Comparison of ENCODE assay signal across 15 mouse cellular contexts in the genomic region with DNA sequence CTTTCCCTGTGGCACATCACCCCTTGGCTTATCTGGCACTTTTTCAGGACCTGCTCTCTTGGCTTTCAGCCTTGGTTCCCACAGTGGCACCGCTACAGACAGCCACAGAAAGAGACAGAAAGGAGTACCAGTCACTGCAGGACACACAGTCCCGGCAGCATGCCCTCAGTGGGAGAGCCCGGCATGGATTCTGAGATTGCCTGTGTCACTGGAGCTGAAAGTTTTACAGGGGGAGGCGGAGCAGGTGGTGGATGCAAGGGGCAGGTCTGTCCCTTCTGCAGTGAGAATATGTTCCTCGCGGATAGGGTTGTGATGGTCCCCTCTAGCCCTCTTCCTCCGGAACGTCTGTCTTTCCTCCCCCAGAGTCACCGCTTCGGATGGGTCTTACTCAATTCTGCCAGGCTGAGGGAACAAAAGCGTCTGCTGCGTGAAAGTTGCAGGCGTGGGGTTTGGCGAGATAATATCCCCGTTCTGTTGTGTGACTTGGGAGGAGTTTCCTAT.
A peak's percentile ranks its signal among the peaks of the same experiment; 100 is the strongest.
DNase-seq lines count a peak whose midpoint lies in the region; ATAC-seq and TF ChIP-seq lines count a peak whose summit lies in the region.
"Had no signal": no experiment of that assay in that cellular context is flagged by ENCODE, and none has a peak within 500 bp of the region (broad histone marks: within the 10 kb centered on the region; RNA-seq: fewer than 3 reads in every experiment).

No protein-coding gene starts in this region.

- 60% methylated on average over 15 of the region's 15 CpGs for WGBS in kidney, embryonic 16.5 days

- H3K4me2 ChIP-seq in kidney, embryonic 16.5 days (replicated peaks; ENCODE audit: low read depth, low read length) = no peak overlapping the region
- H3K4me2 ChIP-seq: embryonic facial prominence, embryonic 15.5 days; heart, embryonic 15.5 days had no signal

- no peaks in the 10 kb centered on the region for H3K36me3 ChIP-seq in E14TG2a.4 (ENCODE audit: insufficient read depth, low read length)
- no peaks in the 10 kb centered on the region for H3K36me3 ChIP-seq in kidney, embryonic 16.5 days (ENCODE audit: insufficient read depth, low read length)
- H3K36me3 ChIP-seq: embryonic facial prominence, embryonic 15.5 days; heart, embryonic 15.5 days had no signal

- H3K4me1 ChIP-seq in E14TG2a.4 (replicated peaks; ENCODE audit: low read depth, low read length) = 0 out of 2 replicates have a peak, but pooled peaks cover 6% of the 10 kb centered on the region
- H3K4me1 ChIP-seq in kidney, embryonic 16.5 days (ENCODE audit: insufficient read depth, low read length) = no peaks in the 10 kb centered on the region

- peak; percentile 52 to 77 for DNase-seq in adrenal gland, adult (ENCODE audit: inconsistent age in 2 of 2, low spot score in 1 of 2)
- DNase-seq in adrenal gland, adult 18-20 months (ENCODE audit: low spot score in 2 of 2) = no peak
- peak; percentile 13 for DNase-seq in gonadal fat pad, adult 2 months (ENCODE audit: low read depth)
- peak; percentile 10 to 60 for DNase-seq in left cerebral cortex, adult 8-10 months (ENCODE audit: low spot score in 2 of 2)
- no peak for DNase-seq in natural killer cell, adult 2 months (ENCODE audit: low spot score in 2 of 2)
- DNase-seq: cerebellum, adult 8-10 months; gastrocnemius, adult 2 months; kidney, postnatal 36 days had no signal

- no peaks in the 10 kb centered on the region for H3K27me3 ChIP-seq in E14TG2a.4 (ENCODE audit: insufficient read depth, low read length)
- H3K27me3 ChIP-seq in kidney, embryonic 16.5 days (ENCODE audit: insufficient read depth, low read length) = no peaks in the 10 kb centered on the region
- H3K27me3 ChIP-seq: embryonic facial prominence, embryonic 15.5 days; heart, embryonic 15.5 days had no signal

- no peak for TF ChIP-seq CTCF in E14TG2a.4 (conservative IDR thresholded peaks at IDR 0.05; ENCODE audit: low read length)

- peaks cover 19% of the 10 kb centered on the region for H3K9me3 ChIP-seq in E14TG2a.4 (ENCODE audit: low read length)
- H3K9me3 ChIP-seq in kidney, embryonic 16.5 days (ENCODE audit: low read length) = no peaks in the 10 kb centered on the region
- H3K9me3 ChIP-seq: embryonic facial prominence, embryonic 15.5 days had no signal

- no peak overlapping the region for H3K9ac ChIP-seq in kidney, embryonic 16.5 days (replicated peaks; ENCODE audit: low read length)
- H3K9ac ChIP-seq: embryonic facial prominence, embryonic 15.5 days; heart, embryonic 15.5 days; liver, embryonic 14.5 days had no signal

- 0 out of 2 replicates have a peak overlapping the region, but pooled peaks have one; percentile 4 for H3K4me3 ChIP-seq in E14TG2a.4 (replicated peaks; ENCODE audit: low read length)
- H3K4me3 ChIP-seq in kidney, embryonic 16.5 days (ENCODE audit: low read length) = no peak overlapping the region
- H3K4me3 ChIP-seq: embryonic facial prominence, embryonic 15.5 days; gastrocnemius, adult 2 months; heart, embryonic 15.5 days; myocyte had no signal

- no peak overlapping the region for H3K27ac ChIP-seq in kidney, embryonic 16.5 days (ENCODE audit: low read length)
- H3K27ac ChIP-seq: embryonic facial prominence, embryonic 15.5 days; gastrocnemius, adult 2 months; heart, embryonic 15.5 days; liver, embryonic 14.5 days had no signal

- no peak for ATAC-seq in activated CD4-positive, CD25-positive, alpha-beta regulatory T cell, adult 4 months
- no peak for ATAC-seq in kidney, embryonic 16.5 days (ENCODE audit: low FRiP score, low TSS enrichment)

Comparison
In these comparisons a context has a peak if more than half of its experiments do, and no peak if none do; other contexts are left out.
1. DNase-seq: peak in adrenal gland, adult (2 of 2), gonadal fat pad, adult 2 months (single experiment) and left cerebral cortex, adult 8-10 months (2 of 2); none in adrenal gland, adult 18-20 months (0 of 2) and natural killer cell, adult 2 months (0 of 2).